Mouse (Mus musculus) CH12.LX (cell line): ENCODE results near the gene 9130213A22Rik. TPM values are rescaled to one million over a fixed set of nuclear protein-coding genes. Genes with fewer than 3 reads are reported as not detected.

Source experiments
- DNase-seq: peaks from one replicate; pipeline ENCODE4 v3.0.0-alpha.2; 2013; ENCODE audit errors: extremely low read depth
- H3K27ac ChIP-seq: 2 replicates; pipeline ENCODE4 v1.5.1; 2012; ENCODE audit warnings: low read depth, mild to moderate bottlenecking, control low read depth, moderate library complexity; ENCODE audit not compliant: insufficient read depth
- H3K27me3 ChIP-seq: replicated peaks from 2 replicates; pipeline ENCODE3; 2012; ENCODE audit warnings: inconsistent platforms
- H3K36me3 ChIP-seq, 2 experiments: replicated peaks in 1 of 2; 2 replicates each; pipeline versions ENCODE3 to v1.6.1; 2012; ENCODE audit warnings: inconsistent platforms in 1 of 2, low read length in 1 of 2, mild to moderate bottlenecking in 1 of 2, mixed read lengths in 1 of 2, moderate library complexity in 1 of 2; ENCODE audit not compliant: control insufficient read depth in 1 of 2, insufficient read depth in 1 of 2
- H3K4me1 ChIP-seq, 2 experiments: 2 replicates each; pipeline ENCODE4 v1.6.1; 2012; ENCODE audit warnings: inconsistent platforms in 1 of 2, moderate library complexity in 1 of 2; ENCODE audit not compliant: insufficient read depth in 2 of 2, control insufficient read depth in 1 of 2
- H3K4me2 ChIP-seq: 2 replicates; pipeline ENCODE4 v1.6.1; 2012; ENCODE audit warnings: low read depth, mild to moderate bottlenecking, control low read depth; ENCODE audit not compliant: poor library complexity, insufficient read depth, severe bottlenecking
- H3K4me3 ChIP-seq, 3 experiments: fragments of 150-350 bp in 1 of 3; sonication (generic) in 1 of 3; replicated peaks in 1 of 3; 2 replicates each; pipeline versions ENCODE3 to v1.5.1; 2011 to 2012; ENCODE audit warnings: low read depth in 2 of 3, low read length in 2 of 3, mild to moderate bottlenecking in 2 of 3, moderate library complexity in 2 of 3, control low read depth in 1 of 3, improper control_type of control experiment in 1 of 3, inconsistent platforms in 1 of 3, mixed read lengths in 1 of 3; ENCODE audit not compliant: poor library complexity in 1 of 3
- H3K79me2 ChIP-seq: replicated peaks from 2 replicates; pipeline ENCODE4 v1.6.1; 2012; ENCODE audit warnings: mild to moderate bottlenecking, moderate library complexity; ENCODE audit not compliant: control insufficient read depth, poor library complexity, insufficient read depth, severe bottlenecking; ENCODE audit errors: extremely low read depth
- H3K9ac ChIP-seq: 2 replicates; pipeline ENCODE4 v1.6.1; 2012; ENCODE audit warnings: low read depth, mild to moderate bottlenecking, control low read depth, moderate library complexity; ENCODE audit not compliant: insufficient read depth
- H3K9me3 ChIP-seq: replicated peaks from 2 replicates; pipeline ENCODE3; 2012; ENCODE audit warnings: low read length, inconsistent platforms, mixed read lengths
- E2F4 ChIP-seq: IDR thresholded peaks from 2 replicates; pipeline ENCODE4 v1.6.1; 2011; ENCODE audit warnings: low read depth, low read length, improper control_type of control experiment; ENCODE audit not compliant: insufficient replicate concordance
- IRF4 ChIP-seq: IDR thresholded peaks from 2 replicates; pipeline ENCODE4 v1.6.1; 2014; ENCODE audit warnings: low read depth, mild to moderate bottlenecking, inconsistent platforms, low read length, improper control_type of control experiment
- KAT2A ChIP-seq: IDR thresholded peaks from 2 replicates; pipeline ENCODE4 v1.6.1; 2012; ENCODE audit warnings: low read length, improper control_type of control experiment, inconsistent platforms; ENCODE audit not compliant: insufficient replicate concordance
- MAFK ChIP-seq: IDR thresholded peaks from 2 replicates; pipeline ENCODE4 v1.6.1; 2011; ENCODE audit warnings: low read length, improper control_type of control experiment; ENCODE audit not compliant: insufficient replicate concordance
- MYC ChIP-seq: IDR thresholded peaks from 2 replicates; pipeline ENCODE4 v1.6.1; 2011; ENCODE audit warnings: low read depth, mild to moderate bottlenecking, improper control_type of control experiment, low read length
- NRF1 ChIP-seq: IDR thresholded peaks from 2 replicates; pipeline ENCODE4 v1.6.1; 2014; ENCODE audit warnings: low read depth, mild to moderate bottlenecking, inconsistent platforms, low read length, improper control_type of control experiment, moderate library complexity
- RAD21 ChIP-seq: IDR thresholded peaks from 2 replicates; pipeline ENCODE4 v1.6.1; 2011; ENCODE audit warnings: low read depth, mild to moderate bottlenecking, low read length, improper control_type of control experiment, moderate library complexity
- UBTF ChIP-seq: IDR thresholded peaks from 2 replicates; pipeline ENCODE4 v1.6.1; 2012; ENCODE audit warnings: low read depth, mild to moderate bottlenecking, inconsistent platforms, low read length, improper control_type of control experiment, moderate library complexity
- dilution Hi-C: fragments of 300-500 bp; cut with MboI; formaldehyde crosslinking; loops from 2 replicates; pipeline ENCODE4 v1.14.3; 2020; ENCODE audit warnings: low sequenced_read_pairs; ENCODE audit not compliant: extremely low pct_unique_long_range_greater_than_20kb, extremely low pct_ligation_motif_present
- in situ Hi-C: fragments of 300-500 bp; cut with MboI; formaldehyde crosslinking; loops from 3 replicates; pipeline ENCODE4 v1.14.3; 2019; ENCODE audit warnings: low sequenced_read_pairs, low pct_ligation_motif_present, low pct_unique_long_range_greater_than_20kb, mixed read lengths
- polyA plus RNA-seq: library from polyadenylated mRNA; unstranded; fragments of >175 nt; gene quantifications from 2 replicates; pipeline ENCODE4 v1.2.1, GENCODE M21; 2012; ENCODE audit warnings: low read depth; ENCODE audit not compliant: insufficient read length
- total RNA-seq, 2 experiments: library from RNA; depleted of rRNA; stranded (reverse); fragments of 300-350 nt in 1 of 2; fragments of >200 nt in 1 of 2; gene quantifications; 2 replicates each; pipeline ENCODE4 v1.2.3; 2012 to 2014

9130213A22Rik gene
- total and polyA plus RNA-seq, 3 experiments, result not detected

- Histone ChIP-seq H3K36me3 (no peaks in the 10 kb centered on the region), H3K79me2 (no peaks in the 10 kb centered on the region), H3K4me1 (peaks cover 17 to 45% of the 10 kb centered on the region in 2 experiments), H3K4me3 (peak overlapping the region; percentile 56 to 73 (median 72)), H3K27me3 (peaks cover 3% of the 10 kb centered on the region), H3K4me2 (peak overlapping the region; percentile 67), H3K9me3 (no peaks in the 10 kb centered on the region), H3K27ac (peak overlapping the region; percentile 59; the same call in 1 of the 2 replicates), H3K9ac (peak overlapping the region; percentile 88)
- in situ Hi-C loops (no loop called here), dilution Hi-C loops (no loop called here)
- no peak for DNase-seq
- TF ChIP-seq KAT2A (no peak), UBTF (no peak), RAD21 (no peak), E2F4 (no peak), MYC (no peak), NRF1 (no peak), MAFK (no peak), IRF4 (0 out of 2 replicates have a peak, but pooled peaks have one; percentile 4)
- TF ChIP-seq, all 38 proteins: peak for 1
These were observed 52.3 kb downstream of the 9130213A22Rik start for GRCm38 (mm10) chr11:69070093-69070492.

Other genes starting within 250 kb of the 9130213A22Rik start
Only the 20 nearest of the 23 such genes appear.
- not detected in 2 replicates for gene Odf4, start 195.5 kb downstream of the 9130213A22Rik start, total RNA-seq (2012; rRNA removed)
- not detected in 2 replicates for gene Odf4, start 195.5 kb downstream of the 9130213A22Rik start, total RNA-seq (2014; rRNA removed)
- not detected in 2 replicates for gene Odf4, start 195.5 kb downstream of the 9130213A22Rik start, polyA plus RNA-seq
- 0.04 TPM in 1 of 2 replicates, not detected in the other for gene Arhgef15, start 165.1 kb downstream of the 9130213A22Rik start, total RNA-seq (2012; rRNA removed)
- gene Arhgef15, start 165.1 kb downstream of the 9130213A22Rik start, total RNA-seq (2014; rRNA removed), result not detected in 2 replicates
- 0.12 TPM in 1 of 2 replicates, not detected in the other for gene Arhgef15, start 165.1 kb downstream of the 9130213A22Rik start, polyA plus RNA-seq
- 1.6 and 3.9 TPM in 2 replicates for gene Slc25a35, start 154.5 kb downstream of the 9130213A22Rik start, total RNA-seq (2012; rRNA removed)
- not detected in 2 replicates for gene Slc25a35, start 154.5 kb downstream of the 9130213A22Rik start, total RNA-seq (2014; rRNA removed)
- 0.83 and 1.0 TPM in 2 replicates for gene Slc25a35, start 154.5 kb downstream of the 9130213A22Rik start, polyA plus RNA-seq
- gene Rangrf, start 147.4 kb downstream of the 9130213A22Rik start, total RNA-seq (2012; rRNA removed), result 106 and 160 TPM in 2 replicates
- gene Rangrf, start 147.4 kb downstream of the 9130213A22Rik start, total RNA-seq (2014; rRNA removed), result 154 and 158 TPM in 2 replicates
- 95.5 and 111 TPM in 2 replicates for gene Rangrf, start 147.4 kb downstream of the 9130213A22Rik start, polyA plus RNA-seq
- 110 and 132 TPM in 2 replicates for gene Pfas, start 114.1 kb downstream of the 9130213A22Rik start, total RNA-seq (2012; rRNA removed)
- gene Pfas, start 114.1 kb downstream of the 9130213A22Rik start, total RNA-seq (2014; rRNA removed), result 61.9 and 65.0 TPM in 2 replicates
- 66.5 and 72.9 TPM in 2 replicates for gene Pfas, start 114.1 kb downstream of the 9130213A22Rik start, polyA plus RNA-seq
- gene Ctc1, start 106.7 kb downstream of the 9130213A22Rik start, total RNA-seq (2012; rRNA removed), result 40.1 and 44.8 TPM in 2 replicates
- gene Ctc1, start 106.7 kb downstream of the 9130213A22Rik start, total RNA-seq (2014; rRNA removed), result 20.5 and 22.7 TPM in 2 replicates
- gene Ctc1, start 106.7 kb downstream of the 9130213A22Rik start, polyA plus RNA-seq, result 44.1 and 69.8 TPM in 2 replicates
- 170 and 177 TPM in 2 replicates for gene Aurkb, start 76.9 kb downstream of the 9130213A22Rik start, total RNA-seq (2012; rRNA removed)
- 181 and 190 TPM in 2 replicates for gene Aurkb, start 76.9 kb downstream of the 9130213A22Rik start, total RNA-seq (2014; rRNA removed)
- gene Aurkb, start 76.9 kb downstream of the 9130213A22Rik start, polyA plus RNA-seq, result 178 and 200 TPM in 2 replicates
- 9.7 and 11.1 TPM in 2 replicates for gene Borcs6, start 62.9 kb downstream of the 9130213A22Rik start, total RNA-seq (2012; rRNA removed)
- gene Borcs6, start 62.9 kb downstream of the 9130213A22Rik start, total RNA-seq (2014; rRNA removed), result 5.1 and 7.3 TPM in 2 replicates
- 5.4 and 6.2 TPM in 2 replicates for gene Borcs6, start 62.9 kb downstream of the 9130213A22Rik start, polyA plus RNA-seq
- 24.4 and 30.1 TPM in 2 replicates for gene Tmem107, start 51.8 kb downstream of the 9130213A22Rik start, total RNA-seq (2012; rRNA removed)
- 20.3 and 31.3 TPM in 2 replicates for gene Tmem107, start 51.8 kb downstream of the 9130213A22Rik start, total RNA-seq (2014; rRNA removed)
- 13.4 and 22.6 TPM in 2 replicates for gene Tmem107, start 51.8 kb downstream of the 9130213A22Rik start, polyA plus RNA-seq
- gene Vamp2, start 34.1 kb downstream of the 9130213A22Rik start, total RNA-seq (2012; rRNA removed), result 8.0 and 8.2 TPM in 2 replicates
- 1.3 and 1.4 TPM in 2 replicates for gene Vamp2, start 34.1 kb downstream of the 9130213A22Rik start, total RNA-seq (2014; rRNA removed)
- gene Vamp2, start 34.1 kb downstream of the 9130213A22Rik start, polyA plus RNA-seq, result 26.0 and 26.7 TPM in 2 replicates
- 11.5 and 11.8 TPM in 2 replicates for gene Per1, start 27.4 kb downstream of the 9130213A22Rik start, total RNA-seq (2012; rRNA removed)
- gene Per1, start 27.4 kb downstream of the 9130213A22Rik start, total RNA-seq (2014; rRNA removed), result 2.8 and 3.2 TPM in 2 replicates
- 37.9 and 38.3 TPM in 2 replicates for gene Per1, start 27.4 kb downstream of the 9130213A22Rik start, polyA plus RNA-seq
- 0.04 TPM in 1 of 2 replicates, not detected in the other for gene Hes7, start 2.2 kb downstream of the 9130213A22Rik start, total RNA-seq (2012; rRNA removed)
- gene Hes7, start 2.2 kb downstream of the 9130213A22Rik start, total RNA-seq (2014; rRNA removed), result not detected in 2 replicates
- not detected in 2 replicates for gene Hes7, start 2.2 kb downstream of the 9130213A22Rik start, polyA plus RNA-seq
- gene Aloxe3, start 3.3 kb upstream of the 9130213A22Rik start, total RNA-seq (2012; rRNA removed), result 0.13 TPM in 1 of 2 replicates, not detected in the other
- gene Aloxe3, start 3.3 kb upstream of the 9130213A22Rik start, total RNA-seq (2014; rRNA removed), result not detected in 2 replicates
- gene Aloxe3, start 3.3 kb upstream of the 9130213A22Rik start, polyA plus RNA-seq, result 0.19 and 0.23 TPM in 2 replicates
- gene Alox12b, start 34.4 kb upstream of the 9130213A22Rik start, total RNA-seq (2012; rRNA removed), result not detected in 2 replicates
- not detected in 2 replicates for gene Alox12b, start 34.4 kb upstream of the 9130213A22Rik start, total RNA-seq (2014; rRNA removed)
- gene Alox12b, start 34.4 kb upstream of the 9130213A22Rik start, polyA plus RNA-seq, result not detected in 2 replicates
- gene Alox8, start 75.3 kb upstream of the 9130213A22Rik start, total RNA-seq (2012; rRNA removed), result 0.30 and 0.50 TPM in 2 replicates
- not detected in 2 replicates for gene Alox8, start 75.3 kb upstream of the 9130213A22Rik start, total RNA-seq (2014; rRNA removed)
- gene Alox8, start 75.3 kb upstream of the 9130213A22Rik start, polyA plus RNA-seq, result 0.10 TPM in 1 of 2 replicates, not detected in the other
- gene Gucy2e, start 114.4 kb upstream of the 9130213A22Rik start, total RNA-seq (2012; rRNA removed), result not detected in 2 replicates
- gene Gucy2e, start 114.4 kb upstream of the 9130213A22Rik start, total RNA-seq (2014; rRNA removed), result 0.03 TPM in 1 of 2 replicates, not detected in the other
- gene Gucy2e, start 114.4 kb upstream of the 9130213A22Rik start, polyA plus RNA-seq, result not detected in 2 replicates
- 18.5 and 18.9 TPM in 2 replicates for gene Cntrob, start 201.2 kb upstream of the 9130213A22Rik start, total RNA-seq (2012; rRNA removed)
- gene Cntrob, start 201.2 kb upstream of the 9130213A22Rik start, total RNA-seq (2014; rRNA removed), result 16.4 and 22.0 TPM in 2 replicates
- gene Cntrob, start 201.2 kb upstream of the 9130213A22Rik start, polyA plus RNA-seq, result 36.6 and 41.5 TPM in 2 replicates
- gene Trappc1, start 201.4 kb upstream of the 9130213A22Rik start, total RNA-seq (2012; rRNA removed), result 75.0 and 85.4 TPM in 2 replicates
- 102 TPM in 2 replicates for gene Trappc1, start 201.4 kb upstream of the 9130213A22Rik start, total RNA-seq (2014; rRNA removed)
- 101 and 124 TPM in 2 replicates for gene Trappc1, start 201.4 kb upstream of the 9130213A22Rik start, polyA plus RNA-seq
- gene Kcnab3, start 203.7 kb upstream of the 9130213A22Rik start, total RNA-seq (2012; rRNA removed), result 0.67 and 1.1 TPM in 2 replicates
- gene Kcnab3, start 203.7 kb upstream of the 9130213A22Rik start, total RNA-seq (2014; rRNA removed), result 0.31 TPM in 1 of 2 replicates, not detected in the other
- gene Kcnab3, start 203.7 kb upstream of the 9130213A22Rik start, polyA plus RNA-seq, result 0.38 and 0.39 TPM in 2 replicates
- gene Rnf227, start 217.9 kb upstream of the 9130213A22Rik start, total RNA-seq (2012; rRNA removed), result 0.30 and 0.34 TPM in 2 replicates
- gene Rnf227, start 217.9 kb upstream of the 9130213A22Rik start, total RNA-seq (2014; rRNA removed), result not detected in 2 replicates
- gene Rnf227, start 217.9 kb upstream of the 9130213A22Rik start, polyA plus RNA-seq, result 0.21 TPM in 1 of 2 replicates, not detected in the other